Mouse (Mus musculus) neural tube, embryonic 14.5 days (tissue): ENCODE results near the gene Csnk1d. TPM values are rescaled to one million over a fixed set of nuclear protein-coding genes. Genes with fewer than 3 reads are reported as not detected.

Source experiments
- ATAC-seq: fragments of 200-750 bp; cut with Nextera tagmentation; 2 replicates; pipeline ENCODE4 v1.8.0; 2017; ENCODE audit warnings: low read depth, mild to moderate bottlenecking, moderate TSS enrichment, moderate library complexity
- H3K27ac ChIP-seq: fragments of 300-500 bp; sonication (generic); 2 replicates; pipeline ENCODE4 v1.5.1; 2014; ENCODE audit warnings: low read depth, mild to moderate bottlenecking, control low read depth, low read length, moderate library complexity, mixed read lengths
- H3K27me3 ChIP-seq: fragments of 300-500 bp; sonication (generic); 2 replicates; pipeline ENCODE4 v1.6.1; 2014; ENCODE audit warnings: low read length; ENCODE audit not compliant: control insufficient read depth, insufficient read depth
- H3K36me3 ChIP-seq: fragments of 300-500 bp; sonication (generic); 2 replicates; pipeline ENCODE4 v1.6.1; 2014; ENCODE audit warnings: low read length, mixed read lengths; ENCODE audit not compliant: control insufficient read depth, insufficient read depth
- H3K4me1 ChIP-seq: fragments of 300-500 bp; sonication (generic); 2 replicates; pipeline ENCODE4 v1.6.1; 2014; ENCODE audit warnings: low read length; ENCODE audit not compliant: control insufficient read depth, insufficient read depth
- H3K4me2 ChIP-seq: fragments of 300-500 bp; sonication (generic); 2 replicates; pipeline ENCODE4 v1.6.1; 2014; ENCODE audit warnings: mild to moderate bottlenecking, low read depth, low read length, control low read depth
- H3K4me3 ChIP-seq: fragments of 300-500 bp; sonication (generic); 2 replicates; pipeline ENCODE4 v1.5.1; 2014; ENCODE audit warnings: low read depth, low read length, control low read depth, mixed read lengths
- H3K9ac ChIP-seq: fragments of 300-500 bp; sonication (generic); replicated peaks from 2 replicates; pipeline ENCODE4 v1.6.1; 2014; ENCODE audit warnings: low read depth, mild to moderate bottlenecking, control low read depth, low read length, mixed read lengths
- H3K9me3 ChIP-seq: fragments of 300-500 bp; sonication (generic); 2 replicates; pipeline ENCODE4 v1.6.1; 2016; ENCODE audit warnings: low read length; ENCODE audit not compliant: control insufficient read depth
- WGBS: fragments of 180-500 bp; shearing (Covaris S2); extraction: QIAGEN DNeasy Blood & Tissue Kit; methylation state at CpG from one replicate; pipeline ENCODE4 v1.1.7; 2014; 5-methylcytosine and 5-hydroxymethylcytosine counted together
- polyA plus RNA-seq: library from polyadenylated mRNA; unstranded; fragments of >200 nt; fragmentation: Nextera tagmentation; extraction: Ambion mirVana; gene quantifications from 2 replicates; pipeline ENCODE4 v1.2.1, GENCODE M21; 2014

The Csnk1d gene
- polyA plus RNA-seq, 1 experiment from 2014 or later: 57.8 TPM

DNA sequence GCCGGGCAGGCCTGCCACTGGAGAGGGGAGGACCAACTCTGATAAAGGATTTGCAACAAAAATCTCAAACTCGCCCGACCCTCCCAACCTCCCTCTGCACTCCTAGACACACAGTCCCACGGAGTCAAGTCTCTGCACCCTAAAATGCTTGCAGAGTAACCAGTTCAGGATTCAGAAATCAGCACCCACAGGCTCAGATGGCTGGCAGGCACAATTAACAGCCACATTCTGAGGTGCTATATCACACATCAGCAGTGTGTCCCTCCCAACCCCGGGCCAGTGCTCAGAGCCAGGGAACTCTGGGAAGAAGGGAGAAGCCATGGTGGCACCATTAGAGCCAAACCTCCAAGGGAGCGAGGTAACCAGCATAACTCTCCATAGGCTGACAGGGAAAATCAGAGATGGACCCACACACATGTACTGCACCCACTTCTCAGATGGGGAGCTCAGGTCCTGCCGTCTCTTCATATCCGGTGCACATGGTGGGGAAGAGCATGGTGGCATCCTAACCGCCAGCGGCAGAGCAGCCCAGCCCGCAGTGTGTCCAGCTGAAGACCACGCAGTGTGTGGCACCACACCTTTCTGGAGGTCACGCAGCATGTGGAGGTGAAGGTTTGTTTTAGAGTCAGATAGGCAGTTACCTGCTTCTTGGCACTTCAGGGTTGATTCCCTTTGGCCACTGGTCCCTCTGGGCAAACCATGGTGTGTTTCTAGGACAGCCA lies 28.9 kb downstream of the Csnk1d start:
- Histone ChIP-seq H3K4me3 (no peak overlapping the region), H3K9ac (no peak overlapping the region), H3K4me1 (no peaks in the 10 kb centered on the region), H3K27ac (no peak overlapping the region), H3K4me2 (no peak overlapping the region), H3K9me3 (no peaks in the 10 kb centered on the region), H3K27me3 (no peaks in the 10 kb centered on the region), H3K36me3 (peaks cover 53% of the 10 kb centered on the region)
- WGBS: 96% methylated on average over 13 of the region's 13 CpGs
- no peak for ATAC-seq

DNA sequence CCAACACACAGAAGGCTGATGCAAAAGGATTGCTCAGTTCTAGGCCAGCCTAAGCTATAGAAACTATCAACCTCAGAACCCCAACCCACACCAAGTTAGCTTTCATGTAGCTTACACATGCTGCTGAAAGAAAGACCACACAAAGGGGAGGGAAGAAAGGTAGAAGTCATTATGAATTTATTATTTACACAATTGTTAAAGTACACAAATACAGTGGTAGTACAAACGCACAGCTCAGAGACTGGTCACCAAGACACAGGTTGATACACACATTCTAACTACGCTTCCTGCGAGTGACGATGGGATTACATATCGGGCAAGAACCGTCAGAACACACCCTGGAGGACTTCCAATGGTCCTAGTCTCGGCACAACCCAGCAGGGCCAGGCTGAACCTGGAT lies 29.5 kb downstream of the Csnk1d start:
- no peak overlapping the region for H3K9ac ChIP-seq
- no peak overlapping the region for H3K4me3 ChIP-seq
- WGBS: 85% methylated on average over 7 of the region's 7 CpGs
- H3K4me2 ChIP-seq: no peak overlapping the region
- no peak for ATAC-seq
- no peaks in the 10 kb centered on the region for H3K4me1 ChIP-seq
- H3K27ac ChIP-seq: no peak overlapping the region
- H3K9me3 ChIP-seq: no peaks in the 10 kb centered on the region
- peaks cover 50% of the 10 kb centered on the region for H3K36me3 ChIP-seq
- no peaks in the 10 kb centered on the region for H3K27me3 ChIP-seq

DNA sequence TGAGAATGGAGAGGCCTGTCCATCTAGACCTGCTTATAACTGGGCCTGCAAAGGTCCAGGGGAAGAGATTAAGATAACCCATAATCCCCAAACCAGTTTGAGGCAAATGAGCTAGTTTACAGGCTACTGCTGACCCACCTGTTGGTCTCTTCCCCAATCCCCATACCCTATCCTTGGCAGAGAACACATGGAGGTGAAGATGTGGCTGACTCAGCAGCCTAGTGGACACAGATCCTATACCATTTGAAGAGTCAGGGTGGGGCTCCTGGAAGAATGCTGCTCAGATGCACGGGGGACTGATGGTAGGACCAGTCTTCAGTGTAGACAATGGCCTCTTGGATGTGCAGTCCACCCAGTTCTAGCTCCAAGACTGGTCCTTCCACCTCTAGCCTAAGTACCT lies 30.9 kb downstream of the Csnk1d start:
- no peak overlapping the region for H3K4me3 ChIP-seq
- H3K4me1 ChIP-seq: no peaks in the 10 kb centered on the region
- no peaks in the 10 kb centered on the region for H3K27me3 ChIP-seq
- no peak overlapping the region for H3K9ac ChIP-seq
- 68% methylated on average over 1 of the region's 1 CpGs for WGBS
- H3K9me3 ChIP-seq: no peaks in the 10 kb centered on the region
- H3K27ac ChIP-seq: no peak overlapping the region
- peaks cover 37% of the 10 kb centered on the region for H3K36me3 ChIP-seq
- ATAC-seq: no peak
- no peak overlapping the region for H3K4me2 ChIP-seq

DNA sequence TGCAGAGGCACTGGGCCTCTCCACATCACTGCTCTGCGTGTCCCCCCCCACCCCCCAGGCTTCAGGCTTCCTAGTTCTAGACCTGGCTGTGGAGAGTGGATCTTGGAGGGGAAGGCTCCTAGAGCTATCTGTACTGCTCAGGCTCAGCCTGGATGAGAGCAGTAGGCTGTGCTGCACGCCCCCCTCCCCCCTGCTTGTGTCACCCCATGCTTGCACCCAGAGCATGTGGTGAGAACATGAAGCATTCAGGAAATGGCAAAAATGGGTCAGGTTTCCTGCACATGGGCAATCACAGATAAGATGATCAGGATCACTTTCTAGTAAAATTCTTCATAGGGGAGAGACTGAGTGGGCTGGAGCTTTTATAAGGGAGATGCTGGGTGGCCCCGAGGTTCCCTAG lies 31.6 kb downstream of the Csnk1d start:
- Histone ChIP-seq H3K4me1 (no peaks in the 10 kb centered on the region), H3K4me2 (no peak overlapping the region), H3K27ac (no peak overlapping the region), H3K9ac (no peak overlapping the region), H3K36me3 (peaks cover 31% of the 10 kb centered on the region), H3K9me3 (no peaks in the 10 kb centered on the region), H3K27me3 (no peaks in the 10 kb centered on the region), H3K4me3 (no peak overlapping the region)
- WGBS: 76% methylated on average over 3 of the region's 3 CpGs
- ATAC-seq: no peak

DNA sequence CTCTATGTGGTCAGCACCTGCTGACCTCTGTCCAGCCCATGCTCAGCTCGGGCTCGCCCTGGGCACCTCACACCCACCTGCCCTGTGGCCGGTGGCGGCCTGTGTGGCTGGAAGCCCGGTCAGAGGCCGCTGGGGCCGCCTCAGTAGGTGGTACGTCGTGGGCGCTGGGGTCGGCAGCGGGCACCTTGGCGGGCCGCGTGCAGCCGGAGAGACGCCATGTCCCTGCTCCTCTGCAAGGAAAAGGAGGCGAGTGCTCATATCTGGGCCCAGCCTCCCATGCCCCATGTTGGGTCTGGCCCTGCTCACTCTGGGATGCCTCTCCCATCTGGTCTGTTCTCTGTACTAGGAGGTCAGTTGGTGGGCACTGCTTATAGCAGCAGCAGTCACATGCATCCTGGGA lies 32.1 kb downstream of the Csnk1d start:
- ATAC-seq: no peak
- H3K27me3 ChIP-seq: no peaks in the 10 kb centered on the region
- no peak overlapping the region for H3K27ac ChIP-seq
- H3K9ac ChIP-seq: no peak overlapping the region
- no peak overlapping the region for H3K4me3 ChIP-seq
- H3K4me2 ChIP-seq: no peak overlapping the region
- no peaks in the 10 kb centered on the region for H3K9me3 ChIP-seq
- H3K4me1 ChIP-seq: no peaks in the 10 kb centered on the region
- 88% methylated on average over 18 of the region's 18 CpGs for WGBS
- H3K36me3 ChIP-seq: peaks cover 26% of the 10 kb centered on the region

DNA sequence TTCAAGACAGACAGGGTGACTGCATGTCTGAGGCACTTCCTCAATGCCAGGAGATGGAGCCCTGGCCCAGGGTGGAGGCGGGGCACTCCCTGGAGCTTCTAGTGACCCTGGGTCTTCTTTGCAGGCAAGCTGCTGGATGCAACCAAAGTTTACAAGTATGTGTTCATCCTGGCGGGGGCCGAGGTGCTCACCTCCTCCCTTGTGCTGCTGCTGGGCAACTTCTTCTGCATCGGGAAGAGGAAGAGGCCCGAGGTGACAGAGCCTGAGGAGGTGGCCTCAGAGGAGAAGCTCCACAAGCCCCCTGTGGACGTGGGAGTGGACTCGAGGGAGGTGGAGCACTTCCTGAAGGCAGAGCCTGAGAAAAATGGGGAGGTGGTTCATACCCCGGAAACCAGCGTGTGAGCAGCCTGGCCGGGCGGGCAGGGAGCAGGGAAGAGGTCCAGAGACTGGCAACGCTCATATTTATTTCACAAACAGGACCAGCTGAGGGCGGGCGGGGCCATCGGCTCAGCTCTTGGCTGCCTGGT lies 33.3 kb downstream of the Csnk1d start:
- WGBS: 83% methylated on average over 15 of the region's 15 CpGs
- no peak overlapping the region for H3K9ac ChIP-seq
- no peaks in the 10 kb centered on the region for H3K9me3 ChIP-seq
- H3K4me3 ChIP-seq: no peak overlapping the region
- no peak overlapping the region for H3K4me2 ChIP-seq
- H3K4me1 ChIP-seq: no peaks in the 10 kb centered on the region
- no peaks in the 10 kb centered on the region for H3K27me3 ChIP-seq
- peaks cover 13% of the 10 kb centered on the region for H3K36me3 ChIP-seq
- H3K27ac ChIP-seq: no peak overlapping the region
- ATAC-seq: no peak

DNA sequence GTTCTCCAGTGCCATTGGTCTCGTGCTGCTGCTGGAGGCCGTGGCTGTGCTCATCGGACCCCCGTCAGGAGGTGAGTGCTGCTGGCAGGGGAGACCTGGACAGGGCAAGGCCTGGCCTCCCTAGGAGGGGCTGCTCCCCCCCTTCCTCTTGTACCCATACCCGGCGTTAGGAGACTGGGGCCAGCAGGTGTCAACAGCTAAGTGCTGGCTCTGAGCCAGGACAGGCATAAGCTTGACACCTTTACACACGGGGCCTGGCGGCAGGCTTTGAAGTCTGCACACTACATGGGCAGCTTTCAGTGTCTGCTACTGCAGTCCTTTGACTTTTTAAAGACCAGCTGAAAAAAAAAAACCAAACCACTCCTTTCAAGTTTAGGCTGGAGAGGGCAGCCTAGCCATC lies 34.1 kb downstream of the Csnk1d start:
- no peak for ATAC-seq
- Histone ChIP-seq H3K27ac (no peak overlapping the region), H3K36me3 (peaks cover 8% of the 10 kb centered on the region), H3K9ac (no peak overlapping the region), H3K4me1 (no peaks in the 10 kb centered on the region), H3K4me3 (no peak overlapping the region), H3K9me3 (no peaks in the 10 kb centered on the region), H3K27me3 (no peaks in the 10 kb centered on the region), H3K4me2 (no peak overlapping the region)
- 81% methylated on average over 8 of the region's 8 CpGs for WGBS

DNA sequence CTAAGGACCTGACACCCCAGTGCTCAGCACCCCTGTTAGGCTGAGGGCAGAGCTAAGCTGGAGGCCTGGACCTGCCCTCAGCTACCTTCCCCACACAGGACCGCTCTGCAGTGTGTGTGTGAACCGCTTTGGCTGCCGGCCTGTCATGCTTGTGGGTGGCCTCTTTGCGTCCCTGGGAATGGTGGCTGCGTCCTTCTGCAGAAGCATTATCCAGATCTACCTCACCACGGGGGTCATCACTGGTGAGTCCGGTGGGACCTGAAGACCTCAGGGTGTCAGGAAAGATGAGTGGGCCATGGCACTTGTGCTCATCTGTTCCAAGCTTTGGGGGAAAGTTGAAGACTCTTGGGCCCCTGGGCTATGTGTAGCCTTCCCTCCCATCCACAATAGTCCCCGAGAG lies 35.4 kb downstream of the Csnk1d start:
- no peak overlapping the region for H3K4me2 ChIP-seq
- ATAC-seq: no peak
- peaks cover 6% of the 10 kb centered on the region; the same call in 1 of the 2 replicates for H3K4me1 ChIP-seq
- 91% methylated on average over 8 of the region's 8 CpGs for WGBS
- H3K4me3 ChIP-seq: no peak overlapping the region
- no peak overlapping the region for H3K9ac ChIP-seq
- H3K9me3 ChIP-seq: no peaks in the 10 kb centered on the region
- peaks cover 8% of the 10 kb centered on the region; the same call in 1 of the 2 replicates for H3K36me3 ChIP-seq
- H3K27me3 ChIP-seq: no peaks in the 10 kb centered on the region
- H3K27ac ChIP-seq: no peak overlapping the region

DNA sequence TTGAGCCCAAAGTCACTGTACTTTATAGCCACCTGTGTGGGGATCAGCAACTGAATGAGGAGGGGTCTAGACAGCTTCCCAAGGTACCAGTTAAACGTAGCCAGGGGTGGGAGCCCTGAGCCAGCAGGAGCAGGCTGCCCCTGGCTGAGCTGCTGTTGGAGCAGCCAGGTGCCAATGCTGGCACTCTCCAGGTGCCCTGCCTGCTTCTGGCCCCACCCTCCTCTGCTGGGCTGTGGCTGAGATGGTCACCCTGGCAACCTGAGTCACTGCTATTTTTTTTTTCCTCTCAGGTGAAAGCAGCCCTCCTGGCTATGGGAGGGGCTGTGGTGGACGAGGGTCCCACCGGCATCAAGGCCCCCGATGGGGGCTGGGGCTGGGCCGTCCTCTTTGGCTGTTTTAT lies 36.2 kb downstream of the Csnk1d start:
- Histone ChIP-seq H3K27ac (no peak overlapping the region), H3K4me1 (peaks cover 6% of the 10 kb centered on the region; the same call in 1 of the 2 replicates), H3K4me3 (no peak overlapping the region), H3K4me2 (no peak overlapping the region), H3K36me3 (peaks cover 8% of the 10 kb centered on the region; the same call in 1 of the 2 replicates), H3K9me3 (no peaks in the 10 kb centered on the region), H3K27me3 (peaks cover 7% of the 10 kb centered on the region), H3K9ac (no peak overlapping the region)
- 88% methylated on average over 5 of the region's 5 CpGs for WGBS
- no peak for ATAC-seq
